Mouse (Mus musculus) olfactory bulb, adult 2 months (tissue): Measurements from ENCODE around the gene Serpinf2. TPM values are rescaled to one million over a fixed set of nuclear protein-coding genes. Genes with fewer than 3 reads are reported as not detected.
A peak's percentile ranks its signal among the peaks of the same experiment; 100 is the strongest.

Experiments
- H3K27ac ChIP-seq: fragments of 200-500 bp; 2 replicates; pipeline ENCODE4 v1.5.1; 2012; ENCODE audit warnings: low read depth, low read length; ENCODE audit not compliant: insufficient read depth
- H3K4me1 ChIP-seq: fragments of 200-500 bp; 2 replicates; pipeline ENCODE4 v1.6.1; 2012; ENCODE audit warnings: low read length; ENCODE audit not compliant: control insufficient read depth, insufficient read depth
- H3K4me3 ChIP-seq: fragments of 200-500 bp; 2 replicates; pipeline ENCODE4 v1.5.1; 2012; ENCODE audit warnings: mild to moderate bottlenecking, low read depth, low read length, moderate library complexity; ENCODE audit not compliant: insufficient read depth
- CTCF ChIP-seq: fragments of 200-500 bp; IDR thresholded peaks from 2 replicates; pipeline ENCODE4 v1.5.1; 2012; ENCODE audit warnings: low read depth, mild to moderate bottlenecking, low read length, moderate library complexity; ENCODE audit not compliant: insufficient read depth
- POLR2A ChIP-seq: fragments of 200-500 bp; IDR thresholded peaks from 2 replicates; pipeline ENCODE4 v1.6.1; 2012; ENCODE audit warnings: mild to moderate bottlenecking, low read depth, low read length, moderate library complexity; ENCODE audit not compliant: insufficient read depth
- WGBS: fragments of 180-500 bp; shearing (Covaris S2); methylation state at CpG from one replicate; pipeline ENCODE4 v1.1.7; 2018; 5-methylcytosine and 5-hydroxymethylcytosine counted together
- polyA plus RNA-seq: library from polyadenylated mRNA; stranded (reverse); fragments of >200 nt; gene quantifications from 2 replicates; pipeline ENCODE4 v1.2.4, GENCODE M21; 2012; ENCODE audit warnings: low replicate concordance; ENCODE audit not compliant: missing spikeins, insufficient read depth, insufficient read length

The Serpinf2 gene
- polyA plus RNA-seq, 1 experiment, result not detected

DNA sequence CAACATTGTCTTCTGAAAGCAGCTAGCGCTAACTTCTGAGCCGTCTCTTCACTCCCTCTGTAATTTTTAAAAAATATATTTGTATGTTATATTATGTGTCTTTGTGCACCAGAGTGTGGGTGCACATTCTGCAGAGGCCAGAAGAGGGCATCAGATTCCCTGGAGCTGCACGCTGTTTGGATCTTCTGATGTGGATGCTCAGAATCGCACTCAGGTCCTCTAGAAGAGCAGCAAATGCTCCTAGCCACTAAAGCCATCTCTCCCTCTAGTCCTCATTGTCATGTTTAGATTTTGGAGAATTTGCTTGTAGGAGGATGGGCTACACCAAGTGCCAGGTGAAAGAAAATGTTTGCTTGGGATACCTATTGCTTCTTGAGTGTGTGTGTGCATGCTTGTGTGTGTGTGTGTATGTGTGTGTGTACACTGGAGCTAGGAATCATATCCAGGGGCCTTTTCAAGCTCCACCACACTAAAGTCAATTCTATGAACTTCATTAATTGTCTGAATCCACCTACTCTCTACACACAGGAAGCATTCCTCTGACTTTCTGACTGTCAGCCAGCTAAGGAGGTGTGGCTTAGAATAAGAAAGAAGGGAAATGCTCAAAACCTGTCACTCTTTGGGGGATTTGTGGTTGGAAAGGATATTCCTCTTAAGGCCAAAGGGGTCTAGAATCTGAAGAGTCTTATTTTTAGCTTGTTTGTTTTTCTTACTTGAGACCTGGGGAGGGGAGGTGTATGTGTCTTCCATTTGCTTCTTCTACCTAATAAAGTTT lies 27.5 kb upstream of the Serpinf2 start:
- peaks cover 24% of the 10 kb centered on the region for H3K4me1 ChIP-seq
- WGBS, result 99% methylated on average over 4 of the region's 4 CpGs
- H3K27ac ChIP-seq, result no peak overlapping the region
- no peak overlapping the region for H3K4me3 ChIP-seq
- no peak for TF ChIP-seq CTCF
- no peak for TF ChIP-seq POLR2A

DNA sequence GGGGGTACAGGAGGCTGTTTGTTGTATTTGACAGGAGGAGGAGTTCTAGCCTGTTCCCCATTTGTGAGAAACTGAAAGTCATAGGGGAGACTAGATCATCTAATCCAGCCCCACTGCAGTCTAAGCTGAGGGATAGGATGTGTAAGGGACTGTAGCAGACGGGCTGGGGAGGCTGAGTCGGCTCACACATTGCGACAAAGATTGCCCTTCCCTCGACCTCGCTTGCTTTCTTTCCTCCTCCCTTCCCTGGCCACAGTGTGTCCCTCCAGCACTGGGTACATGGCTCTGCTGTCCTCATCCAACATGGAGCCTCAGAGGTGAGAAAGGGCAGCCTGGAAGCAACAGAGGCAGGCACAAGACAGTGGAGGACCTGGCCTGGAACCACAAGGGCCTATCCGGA lies 25.7 kb upstream of the Serpinf2 start:
- TF ChIP-seq CTCF (no peak), POLR2A (no peak)
- Histone ChIP-seq H3K4me1 (peaks cover 25% of the 10 kb centered on the region), H3K4me3 (no peak overlapping the region), H3K27ac (no peak overlapping the region)
- 87% methylated on average over 6 of the region's 6 CpGs for WGBS

DNA sequence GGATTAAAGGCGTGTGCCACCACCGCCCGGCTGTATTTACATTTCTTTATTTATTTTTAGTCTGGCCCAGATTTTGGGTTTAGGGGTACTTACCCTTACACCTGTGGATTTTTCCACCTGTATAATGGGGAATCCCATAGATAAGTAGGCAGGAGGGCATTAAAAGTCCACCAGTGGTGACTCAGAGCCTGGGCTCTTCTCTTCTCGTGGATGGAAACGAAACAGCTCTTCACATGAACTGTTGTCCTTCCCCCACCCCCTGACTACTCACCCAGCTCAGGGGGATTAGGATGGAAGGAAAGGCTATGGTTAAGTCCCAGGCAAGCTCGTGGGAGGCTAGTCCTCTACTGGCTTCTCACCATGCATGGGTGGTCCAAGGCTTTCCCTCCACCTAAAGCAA lies 25.0 kb upstream of the Serpinf2 start:
- WGBS, result 83% methylated on average over 6 of the region's 6 CpGs
- TF ChIP-seq POLR2A (no peak), CTCF (no peak)
- peaks cover 31% of the 10 kb centered on the region for H3K4me1 ChIP-seq
- H3K4me3 ChIP-seq, result no peak overlapping the region
- no peak overlapping the region for H3K27ac ChIP-seq

DNA sequence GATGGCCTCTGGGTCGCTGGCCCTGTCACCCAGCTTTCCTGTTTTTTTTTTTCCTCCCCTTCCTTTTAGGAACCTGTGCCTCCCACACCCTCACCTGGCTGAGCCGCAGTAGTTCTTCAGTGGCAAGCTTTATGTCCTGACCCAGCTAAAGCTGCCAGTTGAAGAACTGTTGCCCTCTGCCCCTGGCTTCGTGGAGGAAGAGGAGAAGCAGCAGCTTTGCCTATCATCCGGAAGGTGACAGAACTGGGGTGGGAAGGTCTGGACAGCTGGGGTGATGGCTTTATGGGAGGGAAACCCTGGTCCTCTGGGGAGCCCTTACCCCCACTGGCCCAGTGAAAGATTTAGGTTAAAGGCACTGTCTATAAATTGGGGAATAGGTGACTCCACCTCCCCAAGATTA lies 24.2 kb upstream of the Serpinf2 start:
- WGBS, result 83% methylated on average over 4 of the region's 4 CpGs
- Histone ChIP-seq H3K4me3 (no peak overlapping the region), H3K4me1 (peaks cover 34% of the 10 kb centered on the region), H3K27ac (no peak overlapping the region)
- TF ChIP-seq POLR2A, result no peak
- no peak for TF ChIP-seq CTCF

DNA sequence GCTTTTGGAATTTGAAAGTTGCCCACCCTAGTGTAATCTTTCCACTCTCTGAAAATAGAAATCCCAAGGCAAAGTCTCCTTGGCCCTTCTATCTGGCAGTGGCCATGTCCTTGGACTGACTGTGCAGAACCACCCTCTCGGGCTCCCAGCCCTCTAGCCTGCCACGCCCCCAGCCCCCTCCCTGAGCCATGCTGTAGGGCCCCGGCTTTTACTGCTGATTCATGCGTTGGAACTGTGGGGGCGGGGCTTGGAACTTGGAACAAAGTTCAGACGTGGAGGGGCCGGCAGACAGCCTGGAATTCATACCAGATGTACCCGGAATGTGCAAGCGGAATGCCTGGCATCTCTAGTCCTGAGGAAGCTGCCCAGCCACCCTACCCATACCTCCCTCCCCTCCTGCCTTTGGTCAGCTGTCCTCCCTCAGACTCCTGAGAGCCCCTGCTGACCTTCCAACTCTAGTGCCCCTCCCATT lies 23.5 kb upstream of the Serpinf2 start:
- Histone ChIP-seq H3K27ac (no peak overlapping the region; the same call in 1 of the 2 replicates), H3K4me1 (peaks cover 31% of the 10 kb centered on the region), H3K4me3 (peak overlapping the region; percentile 12; the same call in 1 of the 2 replicates)
- WGBS, result 10% methylated on average over 9 of the region's 9 CpGs
- no peak for TF ChIP-seq CTCF
- TF ChIP-seq POLR2A, result no peak

DNA sequence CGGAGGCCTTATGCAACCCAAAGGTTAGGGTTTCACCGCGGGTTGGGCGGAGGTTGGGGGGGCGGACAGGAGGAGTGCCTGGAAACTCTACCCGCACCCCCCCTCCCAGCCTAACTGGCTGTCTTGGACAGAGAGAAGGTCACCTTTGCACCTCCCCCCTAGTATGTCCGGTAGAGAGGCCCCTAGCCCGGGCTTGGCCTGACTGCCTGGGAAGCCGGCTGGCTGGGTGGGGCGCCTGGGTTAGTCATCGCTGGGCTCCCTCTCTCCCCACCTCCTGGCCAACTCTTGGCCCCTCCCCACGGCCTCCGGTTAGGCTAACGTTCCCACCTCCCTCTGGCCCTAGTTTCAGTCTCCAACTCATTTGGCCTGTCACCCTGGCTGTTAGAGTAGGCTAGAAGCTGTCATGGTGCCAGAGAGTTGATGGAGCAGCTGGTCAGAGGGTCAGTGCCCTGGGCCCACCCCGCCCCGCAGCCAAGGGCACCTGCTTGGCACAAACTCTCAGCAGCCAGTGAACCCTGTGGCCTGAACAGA lies 22.9 kb upstream of the Serpinf2 start:
- H3K4me3 ChIP-seq, result peak overlapping the region; percentile 80
- H3K27ac ChIP-seq, result peak overlapping the region; percentile 20; the same call in 1 of the 2 replicates
- H3K4me1 ChIP-seq, result peaks cover 28% of the 10 kb centered on the region
- no peak for TF ChIP-seq POLR2A
- WGBS, result 4% methylated on average over 15 of the region's 16 CpGs

DNA sequence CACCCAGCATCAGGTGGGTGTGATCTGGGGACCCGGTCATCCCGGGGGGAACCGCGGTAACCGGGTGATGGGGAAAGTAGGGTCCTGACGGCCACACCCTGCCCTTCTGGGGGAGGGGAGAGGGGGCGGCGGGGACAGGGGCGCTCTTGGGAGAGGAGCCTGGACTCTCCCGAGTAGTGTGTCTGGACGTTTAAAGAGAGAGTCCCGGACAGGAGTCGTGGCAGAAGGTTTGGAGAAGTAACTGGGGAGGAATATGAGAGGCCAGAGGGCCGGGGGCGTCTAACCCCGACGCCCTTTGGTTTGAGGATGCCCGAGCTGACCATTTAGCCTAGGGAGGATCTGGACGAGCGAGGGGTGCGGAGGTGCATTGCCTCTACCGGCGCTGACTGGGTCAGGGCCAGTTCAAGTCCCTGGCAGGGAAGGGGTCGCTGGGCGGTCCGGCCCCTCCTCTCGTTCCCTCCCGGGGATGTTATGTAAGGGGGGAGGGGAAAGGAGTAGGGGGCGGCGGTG lies 22.4 kb upstream of the Serpinf2 start:
- TF ChIP-seq POLR2A, result no peak
- TF ChIP-seq CTCF, result no peak

DNA sequence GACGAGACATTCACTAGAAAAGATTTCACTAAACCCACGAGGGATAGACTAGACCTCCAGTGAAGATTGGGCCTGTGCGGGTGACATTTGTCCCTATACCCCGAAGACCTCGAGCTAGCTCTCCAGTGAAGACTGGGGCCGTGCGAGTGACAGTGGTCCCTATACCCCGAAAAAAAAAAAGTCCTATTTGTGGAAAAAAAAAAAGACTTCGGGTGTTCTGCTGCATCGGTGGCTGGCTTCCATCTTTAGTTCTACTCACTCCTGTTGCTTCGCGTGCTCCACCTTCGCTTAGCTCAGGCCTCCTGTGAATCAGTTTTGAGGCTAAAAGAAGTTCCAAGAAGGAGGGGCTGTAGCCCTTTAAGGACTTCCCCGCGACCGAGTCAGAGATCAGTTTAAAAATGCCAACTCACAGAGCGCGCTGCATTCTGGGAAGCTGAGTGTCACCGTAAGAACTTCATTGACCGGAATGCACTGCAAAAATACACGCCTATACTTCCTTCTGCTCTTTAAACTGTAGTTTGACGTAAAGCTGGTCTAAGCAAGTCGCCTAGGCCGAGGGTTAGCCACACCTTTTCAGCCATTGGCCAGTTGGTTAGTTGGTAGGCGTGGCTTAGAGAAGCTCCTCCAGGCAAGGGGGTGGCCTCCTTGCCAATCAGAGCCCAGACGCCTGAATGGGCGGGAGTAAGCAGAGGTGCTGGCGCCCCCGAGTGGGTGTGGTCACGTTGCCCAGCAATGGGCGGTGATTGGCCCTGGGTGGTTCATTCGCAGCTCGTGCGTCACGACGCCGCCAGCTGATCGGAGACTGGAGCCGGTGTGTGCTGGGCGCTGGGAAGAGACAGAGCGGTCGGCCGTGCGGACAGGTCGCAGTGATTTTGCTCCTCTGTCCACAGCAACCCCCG lies 21.7 kb upstream of the Serpinf2 start, which contains the start of gene Tlcd2:
Gene Tlcd2 (plus strand): TSS at position 872 of the 899 bp plus-strand sequence.
- TF ChIP-seq POLR2A (peak; percentile 93), CTCF (no peak)
- Histone ChIP-seq H3K27ac (peak within 1 kb of the TSS; percentile 89), H3K4me3 (peak within 1 kb of the TSS; percentile 80), H3K4me1 (peaks cover 31% of the 10 kb centered on the region)
- under 1% methylated on average over 46 of the region's 46 CpGs for WGBS

More for the DNA sequence above, 22.4 kb upstream of the Serpinf2 start:
- peaks cover 28% of the 10 kb centered on the region for H3K4me1 ChIP-seq
- WGBS, result under 1% methylated on average over 30 of the region's 30 CpGs
- H3K4me3 ChIP-seq, result peak overlapping the region; percentile 80
- peak overlapping the region; percentile 73 for H3K27ac ChIP-seq
